Mouse (Mus musculus) heart, adult 2 months (tissue): Measurements from ENCODE around the gene Runx2.

Experiments
- CTCF ChIP-seq: fragments of 200-600 bp; IDR thresholded peaks from 2 replicates; pipeline ENCODE4 v1.8.1; 2022; ENCODE audit warnings: antibody characterized with exemption, mild to moderate bottlenecking, moderate library complexity
- EP300 ChIP-seq: fragments of 200-500 bp; IDR thresholded peaks from 2 replicates; pipeline ENCODE4 v1.6.1; 2011; ENCODE audit warnings: low read depth, low read length, control low read depth; ENCODE audit not compliant: insufficient read depth
- POLR2A ChIP-seq: fragments of 200-500 bp; IDR thresholded peaks from 2 replicates; pipeline ENCODE4 v1.6.1; 2011; ENCODE audit warnings: mild to moderate bottlenecking, low read depth, low read length, control low read depth; ENCODE audit not compliant: insufficient read depth

DNA sequence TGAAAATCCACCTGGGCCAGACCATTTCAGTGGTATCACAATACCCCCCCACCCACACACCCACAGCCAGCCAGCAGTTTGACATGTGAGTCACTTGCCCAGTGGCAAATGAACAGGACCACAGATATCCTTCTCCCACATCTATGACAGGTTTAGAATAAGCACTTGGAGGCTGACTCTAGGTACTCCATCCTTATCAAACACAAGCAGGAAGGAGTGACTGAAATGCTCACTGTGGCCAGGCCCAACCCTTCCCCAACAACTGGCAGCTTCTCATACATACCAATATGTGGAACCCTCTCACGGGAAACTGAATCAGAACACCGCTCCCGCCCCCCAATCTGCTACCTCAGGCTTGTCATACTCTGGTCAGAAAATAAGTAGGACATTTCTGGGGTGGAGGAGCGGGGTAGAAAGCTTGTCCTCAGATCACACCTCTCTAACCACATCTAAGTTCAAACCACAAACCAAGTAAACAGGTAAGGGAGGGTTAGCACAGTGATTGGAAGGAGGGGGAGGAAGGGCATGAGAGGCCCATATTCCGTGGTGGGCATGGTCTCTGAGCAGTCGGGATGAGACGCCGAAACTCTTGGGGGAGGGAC, 245.5 kb downstream of the Runx2 start:
- TF ChIP-seq CTCF (no peak), POLR2A (no peak), EP300 (no peak)
